Mouse (Mus musculus) heart, adult 8-10 months (tissue): ENCODE measurements at regions not wholly inside any gene's neighbourhood (a gene's known extent, or its start where the extent isn't known, plus 50 kb on each side); places are given as distances from the start of the nearest gene placed in this dataset.

Experiments
- DNase-seq: peaks from one replicate; pipeline ENCODE4 v3.0.0; 2022; ENCODE audit warnings: low spot score

- DNase-seq, result no peak
Measured at GRCm38 (mm10) chr11:63481676-63482310, 353.0 kb downstream of the Pmp22 start.

- DNase-seq, result no peak
Measured at GRCm38 (mm10) chr11:63482593-63482992, 353.8 kb downstream of the Pmp22 start.

- no peak for DNase-seq
Measured at GRCm38 (mm10) chr11:63487203-63487602, 358.4 kb downstream of the Pmp22 start.

- DNase-seq, result peak; percentile 32
Measured at GRCm38 (mm10) chr11:63502181-63502580, 373.4 kb downstream of the Pmp22 start.

- DNase-seq, result no peak
Measured at GRCm38 (mm10) chr11:63507387-63507786, 378.6 kb downstream of the Pmp22 start.

- DNase-seq, result no peak
Measured at GRCm38 (mm10) chr11:63508727-63509126, 379.9 kb downstream of the Pmp22 start.

GRCm38 (mm10) chr11:63510611-63511010 lies 381.8 kb downstream of the Pmp22 start:
- DNase-seq, result no peak

GRCm38 (mm10) chr11:63514615-63515014 lies 385.8 kb downstream of the Pmp22 start:
- no peak for DNase-seq

GRCm38 (mm10) chr11:63518847-63519246 lies 390.1 kb downstream of the Pmp22 start:
- no peak for DNase-seq

GRCm38 (mm10) chr11:63524254-63524653 lies 395.5 kb downstream of the Pmp22 start:
- no peak for DNase-seq

- no peak for DNase-seq
Measured at GRCm38 (mm10) chr11:63525431-63525830, 396.6 kb downstream of the Pmp22 start.

GRCm38 (mm10) chr11:63525956-63526355 lies 396.1 kb downstream of the Hs3st3b1 start:
- no peak for DNase-seq

GRCm38 (mm10) chr11:63532752-63533151 lies 389.3 kb downstream of the Hs3st3b1 start:
- DNase-seq, result no peak

- no peak for DNase-seq
Measured at GRCm38 (mm10) chr11:63533555-63534200, 388.4 kb downstream of the Hs3st3b1 start.

- DNase-seq, result no peak
Measured at GRCm38 (mm10) chr11:63537693-63538092, 384.4 kb downstream of the Hs3st3b1 start.

GRCm38 (mm10) chr11:63543971-63544696 lies 378.0 kb downstream of the Hs3st3b1 start:
- no peak for DNase-seq

GRCm38 (mm10) chr11:63545516-63545915 lies 376.6 kb downstream of the Hs3st3b1 start:
- no peak for DNase-seq

GRCm38 (mm10) chr11:63560466-63560865 lies 361.6 kb downstream of the Hs3st3b1 start:
- DNase-seq, result no peak

GRCm38 (mm10) chr11:63562696-63563095 lies 359.4 kb downstream of the Hs3st3b1 start:
- no peak for DNase-seq

GRCm38 (mm10) chr11:63565471-63566232 lies 356.4 kb downstream of the Hs3st3b1 start:
- no peak for DNase-seq

GRCm38 (mm10) chr11:63569785-63570479 lies 352.2 kb downstream of the Hs3st3b1 start:
- DNase-seq, result no peak
